Mouse (Mus musculus): ENCODE results near the gene Atp6v0d1.

Gene Atp6v0d1

DNA sequence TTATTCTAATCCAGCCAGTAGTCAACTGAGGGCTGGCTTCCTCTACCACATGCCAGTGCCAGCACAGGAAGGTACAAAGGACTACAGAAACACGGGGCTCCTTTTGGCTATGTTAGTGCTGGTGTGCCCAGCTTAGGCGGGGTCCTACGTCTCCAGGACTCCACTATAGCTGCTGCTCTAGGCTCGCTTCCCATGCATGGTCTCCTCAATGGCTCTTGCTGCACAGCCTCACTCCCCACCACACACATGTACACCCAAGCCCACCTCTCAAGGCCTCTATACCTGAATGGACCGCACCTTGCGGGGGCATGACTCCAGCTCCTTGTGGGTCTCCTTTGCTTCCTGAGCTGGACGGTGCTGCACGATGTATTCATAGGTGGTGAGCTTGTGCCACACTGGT, 90.1 kb downstream of the Atp6v0d1 start:
- no peak for DNase-seq (ENCODE audit: extremely low read depth, insufficient read length, low spot score)

DNA sequence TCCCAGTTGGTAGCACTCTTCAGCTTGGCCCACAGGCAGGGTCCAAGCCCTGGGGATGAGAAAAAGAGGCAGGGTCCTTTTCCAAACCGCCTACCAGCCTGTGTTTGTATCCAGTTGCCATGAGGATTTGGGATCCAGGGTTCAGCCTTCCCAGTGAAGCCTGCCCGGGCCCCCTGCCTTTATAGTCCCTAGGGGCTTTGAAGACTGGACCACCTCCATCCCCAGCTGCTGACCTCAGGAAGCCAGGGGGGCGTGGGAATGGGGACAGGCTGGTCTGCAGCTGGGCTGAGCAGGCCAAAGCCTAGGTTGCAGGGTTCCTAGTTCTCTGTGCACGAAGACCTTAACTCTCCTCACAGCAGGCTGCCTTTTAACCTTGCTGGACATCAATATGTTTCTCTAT, 90.6 kb downstream of the Atp6v0d1 start:
- DNase-seq (ENCODE audit: extremely low read depth, insufficient read length, low spot score): no peak

DNA sequence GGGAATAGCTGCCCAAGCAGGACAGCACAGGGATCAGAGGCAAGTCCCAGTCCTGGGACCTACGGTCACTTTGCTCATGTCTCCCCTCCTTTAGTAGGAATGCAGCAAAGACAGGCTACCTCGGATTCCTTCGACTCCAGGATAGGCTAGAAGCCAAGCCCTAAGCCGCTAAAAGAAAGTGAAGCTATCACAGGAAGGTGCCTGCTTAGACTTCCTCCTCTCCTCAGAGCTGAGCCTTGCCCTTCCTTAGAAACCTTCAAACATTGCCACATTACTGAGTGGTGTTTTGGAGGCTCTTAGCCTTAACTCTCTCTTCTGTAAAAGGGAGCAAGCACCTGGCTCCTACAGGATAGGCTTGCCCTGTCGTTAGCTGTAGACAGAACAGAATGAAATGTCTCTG, 91.2 kb downstream of the Atp6v0d1 start:
- DNase-seq (ENCODE audit: extremely low read depth, insufficient read length, low spot score): no peak
